Mouse (Mus musculus): ENCODE measurements at regions not wholly inside any gene's neighbourhood (a gene's known extent, or its start where the extent isn't known, plus 50 kb on each side); places are given as distances from the start of the nearest gene placed in this dataset.

GRCm38 (mm10) chr1:71760342-71760741 lies 107.3 kb upstream of the Fn1 start:
- no peak for DNase-seq (ENCODE audit: low read depth)

GRCm38 (mm10) chr1:71757236-71757635 lies 104.2 kb upstream of the Fn1 start:
- no peak for DNase-seq (ENCODE audit: low read depth)

GRCm38 (mm10) chr1:71756159-71756558 lies 103.2 kb upstream of the Fn1 start:
- peak; percentile 70 for DNase-seq (ENCODE audit: low read depth)

- peak; percentile 75 for DNase-seq (ENCODE audit: low read depth)
Observed at GRCm38 (mm10) chr1:71755435-71755834, 102.4 kb upstream of the Fn1 start.

GRCm38 (mm10) chr1:71752351-71752750 lies 99.4 kb upstream of the Fn1 start:
- peak; percentile 78 for DNase-seq (ENCODE audit: low read depth)

- no peak for DNase-seq (ENCODE audit: low read depth)
Observed at GRCm38 (mm10) chr1:71751601-71752000, 98.6 kb upstream of the Fn1 start.

- no peak for DNase-seq (ENCODE audit: low read depth)
Observed at GRCm38 (mm10) chr1:71735606-71736005, 82.6 kb upstream of the Fn1 start.

- no peak for DNase-seq (ENCODE audit: low read depth)
Observed at GRCm38 (mm10) chr1:71731623-71732022, 78.6 kb upstream of the Fn1 start.

- DNase-seq (ENCODE audit: low read depth): no peak
Observed at GRCm38 (mm10) chr1:71731011-71731410, 78.0 kb upstream of the Fn1 start.

- no peak for DNase-seq (ENCODE audit: low read depth)
Observed at GRCm38 (mm10) chr1:71728852-71729347, 75.9 kb upstream of the Fn1 start.

GRCm38 (mm10) chr1:71723816-71724215 lies 70.8 kb upstream of the Fn1 start:
- DNase-seq (ENCODE audit: low read depth): no peak

GRCm38 (mm10) chr1:71723039-71723397 lies 70.0 kb upstream of the Fn1 start:
- no peak for DNase-seq (ENCODE audit: low read depth)

GRCm38 (mm10) chr1:71722211-71723038 lies 69.4 kb upstream of the Fn1 start:
- no peak for DNase-seq (ENCODE audit: low read depth)

Measured in fibroblast of lung, adult 2 months (primary cell).